Comparison of ENCODE assay signal across 11 mouse cellular contexts in the genomic region with DNA sequence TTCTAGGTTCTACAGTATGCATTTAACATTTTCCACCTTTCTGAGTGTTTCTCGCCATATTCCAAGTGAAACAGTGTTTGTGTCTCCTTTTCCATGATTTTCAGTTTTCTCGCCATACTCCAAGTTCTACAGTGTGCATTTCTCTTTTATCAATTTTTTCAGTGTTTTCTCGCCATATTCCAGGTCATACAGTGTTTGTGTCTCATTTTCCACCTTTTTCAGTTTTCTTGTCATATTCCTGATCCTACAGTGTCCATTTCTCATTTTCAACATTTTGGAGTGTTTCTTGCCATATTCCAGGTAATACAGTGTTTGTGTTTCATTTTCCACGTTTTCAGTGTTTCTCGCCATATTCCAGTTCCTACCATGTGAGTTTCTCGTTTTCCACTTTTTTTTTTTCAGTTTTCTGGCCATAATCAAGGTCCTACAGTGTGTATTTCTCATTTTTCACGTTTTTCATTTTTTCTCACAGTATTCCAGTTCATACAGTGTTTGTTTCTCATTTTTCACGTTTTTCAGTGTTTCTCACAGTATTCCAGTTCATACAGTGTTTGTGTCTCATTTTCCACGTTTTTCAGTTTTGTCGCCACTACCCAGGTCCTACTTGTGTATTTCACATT.
DNase-seq lines count a peak whose midpoint lies in the region; ATAC-seq lines count a peak whose summit lies in the region.
"Had no signal": no experiment of that assay in that cellular context is flagged by ENCODE, and none has a peak within 500 bp of the region (broad histone marks: within the 10 kb centered on the region; RNA-seq: fewer than 3 reads in every experiment).

No protein-coding gene starts in this region.

- DNase-seq in embryo, embryonic 10.5 days (ENCODE audit: low spot score), result peak; percentile 8
- no peak for DNase-seq in embryo, embryonic 11 days
- DNase-seq in neural tube, embryonic 11.5 days (ENCODE audit: low spot score), result no peak
- peak; percentile 21 for DNase-seq in naive thymus-derived CD4-positive, alpha-beta T cell, adult 2 months (ENCODE audit: low read depth)
- no peak for DNase-seq in adrenal gland, postnatal 25 days
- DNase-seq: lung, postnatal 36 days; thymus, adult 18-20 months had no signal

- H3K4me2 ChIP-seq in intestine, embryonic 15.5 days (replicated peaks), result no peak overlapping the region
- no peak overlapping the region for H3K4me2 ChIP-seq in intestine, embryonic 16.5 days (ENCODE audit: low read depth, low read length)
- no peak overlapping the region for H3K4me2 ChIP-seq in neural tube, embryonic 11.5 days (ENCODE audit: low read depth)
- no peak overlapping the region for H3K4me2 ChIP-seq in neural tube, embryonic 15.5 days
- H3K4me2 ChIP-seq: neural tube, embryonic 13.5 days had no signal

- H3K9me3 ChIP-seq in intestine, embryonic 15.5 days, result peaks cover 17% of the 10 kb centered on the region
- H3K9me3 ChIP-seq in intestine, embryonic 16.5 days (ENCODE audit: control insufficient read depth, low read length), result peaks cover 24% of the 10 kb centered on the region
- H3K9me3 ChIP-seq in neural tube, embryonic 11.5 days (ENCODE audit: control insufficient read depth, low read length), result peaks cover 41% of the 10 kb centered on the region
- peaks cover 53% of the 10 kb centered on the region for H3K9me3 ChIP-seq in neural tube, embryonic 15.5 days (replicated peaks)

- peak; percentile 45; the same call in 1 of the 2 replicates for ATAC-seq in intestine, embryonic 15.5 days
- no peak for ATAC-seq in intestine, embryonic 16.5 days
- peak; percentile 39; the same call in 1 of the 2 replicates for ATAC-seq in neural tube, embryonic 11.5 days (ENCODE audit: insufficient read depth, low FRiP score, low TSS enrichment)
- no peak for ATAC-seq in neural tube, embryonic 15.5 days (ENCODE audit: low FRiP score)

- no peaks in the 10 kb centered on the region for H3K36me3 ChIP-seq in intestine, embryonic 15.5 days
- no peaks in the 10 kb centered on the region for H3K36me3 ChIP-seq in intestine, embryonic 16.5 days (ENCODE audit: control insufficient read depth, insufficient read depth, low read length)
- H3K36me3 ChIP-seq in neural tube, embryonic 11.5 days (ENCODE audit: control insufficient read depth, insufficient read depth, low read length), result no peaks in the 10 kb centered on the region
- H3K36me3 ChIP-seq in neural tube, embryonic 15.5 days, result 0 out of 2 replicates have a peak, but pooled peaks cover 7% of the 10 kb centered on the region
- H3K36me3 ChIP-seq: neural tube, embryonic 13.5 days had no signal

- H3K27me3 ChIP-seq in intestine, embryonic 15.5 days (replicated peaks), result no peaks in the 10 kb centered on the region
- H3K27me3 ChIP-seq in intestine, embryonic 16.5 days (replicated peaks; ENCODE audit: control insufficient read depth, insufficient read depth, low read length), result no peaks in the 10 kb centered on the region
- H3K27me3 ChIP-seq in neural tube, embryonic 11.5 days (ENCODE audit: control insufficient read depth, insufficient read depth, low read length), result no peaks in the 10 kb centered on the region
- H3K27me3 ChIP-seq in neural tube, embryonic 15.5 days (replicated peaks), result no peaks in the 10 kb centered on the region
- H3K27me3 ChIP-seq: neural tube, embryonic 13.5 days had no signal

- H3K4me1 ChIP-seq in intestine, embryonic 15.5 days (replicated peaks), result no peaks in the 10 kb centered on the region
- H3K4me1 ChIP-seq in intestine, embryonic 16.5 days (ENCODE audit: control insufficient read depth, insufficient read depth, low read length), result no peaks in the 10 kb centered on the region
- H3K4me1 ChIP-seq in neural tube, embryonic 11.5 days (ENCODE audit: control insufficient read depth, insufficient read depth, low read length), result no peaks in the 10 kb centered on the region
- H3K4me1 ChIP-seq in neural tube, embryonic 15.5 days, result no peaks in the 10 kb centered on the region
- H3K4me1 ChIP-seq: neural tube, embryonic 13.5 days had no signal

- 67% methylated on average over 10 of the region's 10 CpGs for WGBS in intestine, embryonic 15.5 days
- WGBS in intestine, embryonic 16.5 days, result 73% methylated on average over 10 of the region's 10 CpGs
- whole genome bisulfite sequencing in neural tube, embryonic 11.5 days, result 72% methylated on average over 10 of the region's 10 CpGs
- WGBS in neural tube, embryonic 15.5 days, result 73% methylated on average over 10 of the region's 10 CpGs

- H3K4me3 ChIP-seq in intestine, embryonic 15.5 days (replicated peaks), result no peak overlapping the region
- no peak overlapping the region for H3K4me3 ChIP-seq in intestine, embryonic 16.5 days (ENCODE audit: low read length)
- no peak overlapping the region for H3K4me3 ChIP-seq in neural tube, embryonic 11.5 days (ENCODE audit: low read depth, low read length)
- no peak overlapping the region for H3K4me3 ChIP-seq in neural tube, embryonic 15.5 days (replicated peaks)
- H3K4me3 ChIP-seq: neural tube, embryonic 13.5 days had no signal

- H3K9ac ChIP-seq in intestine, embryonic 15.5 days, result no peak overlapping the region
- no peak overlapping the region for H3K9ac ChIP-seq in intestine, embryonic 16.5 days (ENCODE audit: low read depth, low read length)
- no peak overlapping the region for H3K9ac ChIP-seq in neural tube, embryonic 11.5 days (ENCODE audit: low read length)
- H3K9ac ChIP-seq in neural tube, embryonic 15.5 days (replicated peaks), result no peak overlapping the region
- H3K9ac ChIP-seq: neural tube, embryonic 13.5 days had no signal

- no peak overlapping the region for H3K27ac ChIP-seq in intestine, embryonic 15.5 days
- no peak overlapping the region for H3K27ac ChIP-seq in intestine, embryonic 16.5 days (ENCODE audit: low read length)
- H3K27ac ChIP-seq in neural tube, embryonic 11.5 days (ENCODE audit: low read depth, low read length), result no peak overlapping the region
- no peak overlapping the region for H3K27ac ChIP-seq in neural tube, embryonic 15.5 days (replicated peaks)
- H3K27ac ChIP-seq: neural tube, embryonic 13.5 days had no signal

Comparison
In these comparisons a context has a peak if more than half of its experiments do, and no peak if none do; other contexts are left out.
1. DNase-seq: peak in embryo, embryonic 10.5 days (single experiment) and naive thymus-derived CD4-positive, alpha-beta T cell, adult 2 months (single experiment); none in embryo, embryonic 11 days (single experiment), neural tube, embryonic 11.5 days (single experiment) and adrenal gland, postnatal 25 days (single experiment).
2. ATAC-seq: peak in intestine, embryonic 15.5 days (single experiment) and neural tube, embryonic 11.5 days (single experiment); none in intestine, embryonic 16.5 days (single experiment) and neural tube, embryonic 15.5 days (single experiment).